Mouse (Mus musculus) subcutaneous adipose tissue, adult 2 months (tissue): ENCODE data around the gene Car8. TPM values are rescaled to one million over a fixed set of nuclear protein-coding genes. Genes with fewer than 3 reads are reported as not detected.

Experiments
- polyA plus RNA-seq: library from polyadenylated mRNA; depleted of rRNA; stranded (reverse); fragments of >200 nt; gene quantifications from 2 replicates; pipeline ENCODE4 v1.2.3, GENCODE M21; 2012; ENCODE audit warnings: low replicate concordance; rRNA removed

Gene Car8
- polyA plus RNA-seq: 0.39 and 1.1 TPM in 2 replicates

GRCm38 (mm10) chr4:8238560-8239305 is at the start of gene Car8:
Gene Car8 (minus strand): TSS chr4:8239041.

